Mouse (Mus musculus) A20 (cell line): ENCODE data around the gene Zbtb21.
"Not testable (repeated sequence)": the region's sequence is repeated elsewhere in the genome, so short reads cannot be mapped to it uniquely, and the experiment has no call there.

ENCODE experiments used
- DNase-seq: peaks from one replicate; pipeline ENCODE4 v3.0.0-alpha.2; 2011; ENCODE audit warnings: low read depth, low spot score

Zbtb21 gene

DNA sequence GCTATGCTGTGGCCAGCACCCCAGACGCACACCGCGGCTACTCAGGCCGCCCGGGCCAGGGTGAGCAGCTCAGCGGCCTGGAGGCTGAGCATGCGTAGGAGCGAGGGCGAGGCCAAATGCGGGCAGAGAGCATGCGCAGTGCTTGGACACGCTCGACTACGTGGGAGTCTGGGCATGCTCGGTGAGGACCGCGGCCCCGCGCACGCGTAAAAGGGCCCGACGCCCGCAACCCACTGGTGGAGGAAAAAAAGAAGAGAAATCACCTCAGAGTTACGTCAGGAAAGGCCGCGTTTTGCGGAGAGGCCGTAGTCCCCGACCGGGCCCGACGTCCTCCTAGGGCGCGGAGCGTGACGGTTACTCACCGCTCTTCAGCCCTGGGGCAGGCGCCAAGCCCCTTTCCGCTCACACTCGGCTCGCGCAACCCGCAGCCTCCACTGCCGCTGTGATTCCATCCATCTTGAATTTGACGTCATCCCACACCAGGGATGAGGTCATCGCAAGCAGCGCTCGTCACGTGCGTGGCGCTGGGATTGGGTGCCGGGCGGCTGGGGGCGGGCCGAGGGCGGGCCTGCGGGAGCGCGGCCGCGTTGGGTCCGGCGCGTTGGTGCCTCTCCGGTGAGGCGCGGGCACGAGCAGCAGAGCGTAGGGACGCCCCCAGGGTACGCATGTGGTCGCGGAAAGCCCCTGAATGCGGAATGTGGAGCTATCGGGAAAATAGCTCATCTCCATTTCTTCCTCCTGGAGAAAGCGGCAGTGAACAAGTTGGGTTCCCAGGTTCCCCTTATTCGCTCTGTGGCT is at the start of gene Zbtb21, which contains the start of gene C2cd2:
Zbtb21 (minus strand) TSS at position 472 of the 798 bp plus-strand sequence.
C2cd2 (minus strand) TSS at position 448 of the 798 bp plus-strand sequence.
- peak; percentile 97 for DNase-seq

DNA sequence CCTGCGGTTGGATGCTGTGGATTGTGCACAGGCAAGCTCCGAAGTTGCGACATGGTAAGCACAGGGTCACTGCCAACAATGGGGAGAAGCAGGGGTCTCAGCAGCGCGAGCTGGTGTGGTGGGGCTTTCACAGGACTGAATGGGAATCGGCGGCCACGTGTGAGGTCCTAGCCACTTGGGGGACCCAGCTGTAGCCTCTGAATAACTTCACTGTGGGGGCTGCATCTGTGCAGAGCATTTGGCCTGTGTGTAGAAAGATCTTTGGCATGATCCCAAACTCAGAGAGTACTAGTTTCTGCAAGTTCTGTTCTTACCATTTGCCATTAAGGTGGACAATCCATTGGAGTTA is 34.9 kb upstream of the Zbtb21 start:
- DNase-seq = not testable (repeated sequence)

DNA sequence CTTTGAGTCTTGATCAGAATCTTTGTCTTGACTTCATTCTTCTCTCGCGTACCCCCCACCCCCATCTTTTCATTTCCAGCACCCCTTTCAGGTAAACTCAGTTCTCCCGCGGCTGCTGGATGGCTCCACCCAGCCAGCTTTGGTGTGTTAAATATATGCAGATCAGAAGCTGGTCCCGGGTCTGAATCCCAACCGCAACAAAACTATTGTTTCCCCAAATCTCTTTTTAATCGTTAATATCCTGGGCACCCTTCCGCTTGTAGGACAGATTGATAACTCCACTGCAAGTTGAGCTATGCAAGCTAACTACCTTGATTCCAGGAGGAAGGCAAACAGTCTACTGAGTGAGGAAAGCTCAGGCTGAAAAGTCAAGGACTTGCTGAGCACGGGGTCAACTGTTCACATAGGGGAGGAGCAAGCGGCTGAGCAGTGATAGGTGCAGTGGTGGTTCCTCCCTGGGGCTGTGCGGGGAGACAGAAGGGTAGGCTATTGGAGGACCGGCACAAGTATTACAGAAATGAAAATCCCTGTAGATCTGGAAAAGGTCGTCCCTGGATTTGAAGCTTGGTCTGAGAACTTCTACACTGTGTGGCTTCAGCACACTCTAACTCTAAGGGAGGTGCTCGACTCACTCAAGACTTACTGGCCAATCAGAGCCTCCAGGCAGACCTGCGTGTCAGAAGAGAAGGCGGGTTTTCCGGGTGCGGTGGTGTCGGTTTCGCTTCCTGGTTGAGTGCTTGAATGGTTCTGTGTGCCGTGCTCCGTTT is 34.4 kb upstream of the Zbtb21 start, which contains the start of gene B230307C23Rik:
B230307C23Rik (plus strand) TSS at position 700 of the 767 bp plus-strand sequence.
- peak; percentile 97 for DNase-seq

DNA sequence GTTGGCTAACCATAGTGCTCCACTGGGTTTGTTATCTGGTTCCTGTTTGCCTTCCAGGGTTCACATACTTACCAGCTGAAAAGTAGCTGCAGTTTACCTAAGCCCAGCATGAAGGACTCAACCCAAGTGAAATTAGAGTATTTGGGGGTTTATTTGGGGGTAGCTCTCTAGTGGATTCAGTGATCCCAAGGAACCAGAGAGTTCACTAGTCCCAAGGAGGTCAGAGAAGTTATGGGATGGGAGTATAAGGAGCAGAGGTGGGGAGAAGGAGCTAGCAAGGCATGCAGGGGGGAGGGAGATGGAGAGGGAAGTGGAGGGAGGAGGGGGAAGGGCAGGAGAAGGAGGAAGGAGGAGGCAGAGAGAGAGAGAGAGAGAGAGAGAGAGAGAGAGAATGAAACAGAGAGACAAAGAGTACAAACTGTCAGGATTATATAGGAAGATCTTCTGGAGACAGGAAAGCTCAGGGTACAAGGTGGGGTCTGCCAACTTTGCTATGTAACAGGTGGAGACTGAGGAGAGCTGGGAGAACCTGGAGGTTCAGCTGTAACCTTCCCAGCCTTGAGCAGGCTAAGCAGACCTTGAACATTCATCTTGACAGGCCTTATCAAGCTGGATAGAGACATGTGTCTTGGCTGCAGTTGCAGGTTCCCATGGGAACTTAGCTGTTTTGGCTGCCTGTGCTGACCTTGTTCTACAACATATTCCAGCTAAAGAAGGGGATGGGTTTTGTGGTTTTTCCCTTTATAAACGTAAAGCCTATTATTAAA is 33.6 kb upstream of the Zbtb21 start:
- DNase-seq = no peak

DNA sequence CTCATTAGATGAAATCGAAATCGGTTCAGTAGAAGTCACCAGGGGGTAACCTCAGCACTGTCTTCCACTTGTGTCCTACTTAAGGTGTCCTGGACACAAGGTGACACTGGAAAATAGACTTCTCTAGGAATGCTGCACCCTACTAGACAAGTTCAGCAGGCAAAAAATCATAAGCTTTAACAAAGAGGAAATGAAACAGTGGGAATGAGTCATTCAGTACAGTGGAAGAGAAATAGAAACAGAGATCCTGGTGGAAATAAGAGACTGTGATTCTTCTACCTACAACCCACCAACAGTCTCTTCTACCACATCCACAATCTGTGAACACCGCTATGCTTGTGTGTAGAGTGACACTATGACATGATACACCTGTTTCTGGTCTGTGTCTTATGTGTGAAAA is 30.1 kb upstream of the Zbtb21 start:
- DNase-seq = peak; percentile 46

DNA sequence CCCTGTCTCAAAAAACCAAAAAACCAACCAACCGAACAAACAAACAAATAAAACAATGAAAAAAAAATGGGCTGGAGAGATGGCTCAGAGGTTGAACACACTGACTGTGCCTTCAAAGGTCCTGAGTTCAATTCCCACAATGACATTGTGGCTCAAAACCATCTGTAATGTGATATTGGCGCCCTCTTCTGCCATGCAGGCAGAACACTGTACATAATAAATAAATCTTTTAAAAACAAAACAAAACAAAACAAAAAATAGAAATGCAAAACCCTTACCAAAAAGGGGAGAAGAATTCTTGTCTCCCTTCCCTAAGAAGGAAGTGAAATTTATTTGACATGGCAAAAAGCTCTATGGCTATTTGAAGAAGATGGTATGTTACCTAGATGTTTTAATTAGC is 29.1 kb upstream of the Zbtb21 start:
- DNase-seq = peak; percentile 58

DNA sequence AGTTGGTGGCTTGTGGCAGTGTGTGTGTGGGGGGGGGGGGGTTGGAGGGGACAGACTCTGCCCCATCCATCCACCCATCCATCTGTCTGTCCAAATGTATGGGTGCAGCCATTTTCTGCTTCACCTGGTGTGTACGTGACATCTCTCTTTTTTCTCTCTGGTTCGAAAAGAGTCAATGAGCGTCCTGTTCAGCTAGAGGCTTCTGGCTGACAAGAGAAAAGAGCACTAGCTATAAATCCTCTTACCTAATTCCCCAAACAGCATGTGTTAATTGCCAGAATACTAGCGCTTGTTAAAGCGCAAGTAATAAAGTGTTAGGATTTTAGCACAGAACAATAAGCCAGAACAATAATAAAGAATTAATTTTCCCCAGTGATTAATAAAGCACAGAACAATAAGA is 22.2 kb upstream of the Zbtb21 start:
- DNase-seq = no peak

DNA sequence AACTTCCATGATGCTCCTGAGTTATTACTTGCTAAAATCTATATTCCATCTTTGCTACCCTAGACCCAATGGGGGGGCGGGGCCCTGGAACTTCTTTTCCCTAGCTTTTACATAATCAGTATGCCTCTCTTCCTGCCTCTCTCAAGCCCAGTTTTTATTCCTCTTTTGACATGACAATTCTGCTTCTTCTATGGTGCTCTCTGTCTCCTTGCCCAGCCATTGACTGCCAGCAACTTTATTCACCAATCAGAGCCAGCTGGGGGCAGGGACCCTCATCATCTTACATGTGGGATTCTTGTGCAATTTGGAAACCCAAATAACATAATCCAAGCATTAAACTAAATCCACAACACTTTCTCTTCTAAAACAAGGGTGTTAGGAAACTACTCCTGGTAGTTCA is 18.9 kb upstream of the Zbtb21 start:
- no peak for DNase-seq

DNA sequence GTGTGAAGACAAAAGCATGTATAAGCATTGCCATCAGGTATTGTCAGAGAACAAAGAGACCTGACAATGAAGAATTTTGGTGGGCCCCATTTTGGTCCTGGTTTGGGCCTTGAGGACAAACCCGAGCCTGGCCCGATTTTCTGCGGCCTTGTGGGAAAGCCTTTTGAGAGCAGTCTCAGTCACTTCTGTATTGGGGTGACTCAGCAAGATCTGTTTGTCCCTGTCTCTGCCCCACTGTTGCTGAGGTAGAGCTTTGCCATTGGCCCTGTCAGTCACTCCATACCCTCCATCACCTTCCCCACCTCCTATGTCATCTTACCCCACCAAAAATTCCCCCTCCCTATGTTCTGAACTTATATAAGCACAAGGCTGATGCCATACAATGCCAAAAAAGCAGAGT is 15.3 kb upstream of the Zbtb21 start:
- no peak for DNase-seq

DNA sequence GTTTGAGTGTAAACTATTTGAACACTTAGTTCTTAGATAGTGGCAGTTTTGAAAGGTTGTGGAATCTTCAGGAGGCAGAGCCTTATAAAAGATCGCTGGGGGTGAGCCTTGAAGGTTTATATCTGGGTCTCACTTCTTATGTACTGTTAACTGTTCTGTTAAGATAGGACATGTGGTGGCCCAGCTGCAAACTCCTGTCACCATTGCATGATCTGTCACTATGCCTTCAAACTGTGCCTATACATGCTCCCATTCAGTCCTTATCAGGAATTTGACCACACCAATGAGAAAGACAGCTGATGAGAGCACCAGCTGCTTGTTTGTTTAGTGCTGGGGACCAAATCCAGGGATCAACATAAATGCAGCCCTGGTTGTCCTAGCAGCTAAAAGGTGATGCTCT is 14.9 kb upstream of the Zbtb21 start:
- DNase-seq = no peak

DNA sequence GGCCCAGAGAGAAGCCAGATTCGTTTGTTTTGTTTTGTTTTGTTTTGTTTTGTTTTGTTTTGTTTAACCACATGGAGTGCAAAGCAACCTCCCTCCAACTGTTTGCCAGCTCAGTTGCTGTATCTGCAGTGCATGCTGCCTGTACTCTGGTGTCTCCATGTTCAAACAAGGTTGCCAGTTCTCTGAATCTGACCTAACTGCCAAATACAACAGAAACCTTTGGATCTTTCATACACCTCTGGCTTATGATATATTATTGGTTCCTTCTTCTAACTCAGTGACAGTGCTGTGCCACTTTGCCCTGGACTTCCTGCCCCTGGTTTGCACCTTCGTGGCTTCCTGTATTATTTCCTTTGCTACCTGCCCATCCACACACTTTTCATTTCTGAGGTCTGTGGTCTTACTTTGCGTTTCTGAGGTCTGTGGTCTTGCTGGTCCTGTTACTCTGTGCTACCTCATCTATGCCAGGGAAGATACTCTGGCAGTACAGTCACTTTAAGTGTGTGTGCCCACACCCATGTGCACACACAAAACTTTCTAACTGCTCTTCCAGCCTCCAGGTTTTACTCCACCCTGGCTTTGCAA is 1.6 kb upstream of the Zbtb21 start:
- DNase-seq = peak; percentile 21

DNA sequence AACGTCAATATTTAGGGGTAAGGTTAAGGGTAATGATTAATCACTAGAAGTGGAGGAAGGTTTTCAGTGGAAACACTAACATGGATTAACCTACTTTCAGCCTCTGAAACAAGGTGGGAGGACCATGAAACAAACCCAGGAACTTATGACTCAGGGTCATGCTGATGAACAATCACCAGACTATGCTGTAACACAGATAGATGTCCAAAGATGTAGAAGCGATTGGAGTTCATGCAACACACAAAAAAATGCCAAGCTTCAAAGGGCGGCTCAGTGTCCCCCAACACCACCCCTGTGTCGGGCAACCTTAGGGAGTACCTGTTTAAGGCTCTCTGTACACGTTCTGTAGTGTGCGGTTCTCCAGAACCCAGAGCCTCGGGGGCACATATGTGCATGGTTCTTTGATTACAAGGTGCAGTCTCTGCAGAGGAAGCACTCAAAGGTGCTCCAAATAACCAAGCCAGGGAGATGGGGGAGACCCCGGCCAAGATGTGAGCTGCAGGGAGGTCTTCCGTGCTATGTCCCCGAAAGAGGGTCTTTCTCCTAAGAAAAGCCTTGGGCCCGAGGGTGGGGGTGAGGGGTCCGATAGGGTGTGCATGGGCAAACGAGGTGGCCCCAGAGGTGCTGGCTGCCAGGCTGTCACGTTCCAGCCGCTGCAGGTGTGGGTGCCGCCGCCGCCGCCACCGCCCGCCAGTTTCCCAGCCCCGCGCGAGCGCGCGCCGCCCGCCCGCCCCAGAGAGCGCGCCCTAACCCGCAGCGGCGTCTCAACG is 856 bp downstream of the Zbtb21 start:
- no peak for DNase-seq

DNA sequence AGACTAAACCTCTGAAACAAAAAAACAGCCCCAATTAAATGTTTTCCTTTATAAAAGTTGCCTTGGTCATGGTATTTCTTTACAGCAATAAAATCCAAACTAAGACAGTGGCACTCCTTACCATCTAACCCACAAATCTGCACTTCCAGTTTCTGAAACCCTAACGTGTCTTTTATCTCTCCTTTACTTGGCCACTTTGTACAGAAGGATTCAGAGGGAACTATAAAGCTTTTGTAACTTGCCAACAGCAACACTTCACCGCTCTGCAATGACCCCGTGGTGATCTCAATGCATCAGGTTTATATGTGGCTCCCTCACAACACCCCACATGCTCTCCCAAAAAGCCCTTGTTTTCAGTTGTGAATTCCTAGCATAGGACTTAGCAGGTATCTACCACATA is 2.1 kb downstream of the Zbtb21 start:
- no peak for DNase-seq

DNA sequence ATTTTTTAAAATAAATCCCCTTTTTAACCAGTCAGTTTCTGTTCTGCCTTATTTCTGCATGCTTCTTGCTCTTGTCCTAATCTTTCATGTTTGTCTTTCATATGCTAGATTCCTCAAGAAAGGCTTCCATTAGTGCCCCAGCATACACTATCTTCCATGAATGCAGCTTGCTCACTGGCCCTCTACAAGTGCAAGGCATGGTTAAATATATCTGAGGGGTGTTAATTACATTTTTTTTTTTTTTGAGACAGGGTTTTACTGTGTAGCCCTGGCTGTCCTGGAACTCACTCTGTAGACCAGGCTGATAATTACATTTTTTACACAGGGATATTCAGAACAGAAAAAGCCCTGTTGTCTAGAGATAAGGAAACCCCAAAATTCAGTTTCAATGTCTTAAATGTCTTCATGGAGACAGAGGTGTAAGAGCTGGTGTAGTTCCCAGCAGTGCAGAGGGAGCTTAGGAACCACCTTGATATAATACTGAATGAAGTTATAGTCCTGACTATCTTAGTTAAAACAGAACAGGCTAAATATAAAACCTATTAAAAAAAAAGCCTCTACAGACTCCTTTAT is 3.9 kb downstream of the Zbtb21 start:
- no peak for DNase-seq

DNA sequence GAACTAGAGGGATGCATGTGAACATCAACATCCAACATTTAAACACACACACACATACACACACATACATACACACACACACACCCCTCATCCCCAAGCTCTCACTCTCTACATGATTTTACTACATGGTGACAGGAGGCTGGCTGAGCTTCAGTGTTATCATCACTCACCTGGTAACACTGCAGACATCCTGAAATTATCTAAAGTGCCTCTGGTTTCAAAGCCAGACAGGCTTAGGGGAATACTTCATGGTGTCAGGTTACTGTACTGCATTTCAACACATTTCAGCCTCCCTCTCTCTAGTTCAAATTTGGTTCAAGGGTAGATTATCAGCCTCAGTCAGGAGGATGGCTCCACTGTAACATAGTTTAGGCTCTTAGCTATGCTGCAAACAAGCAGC is 4.8 kb downstream of the Zbtb21 start:
- DNase-seq = no peak

DNA sequence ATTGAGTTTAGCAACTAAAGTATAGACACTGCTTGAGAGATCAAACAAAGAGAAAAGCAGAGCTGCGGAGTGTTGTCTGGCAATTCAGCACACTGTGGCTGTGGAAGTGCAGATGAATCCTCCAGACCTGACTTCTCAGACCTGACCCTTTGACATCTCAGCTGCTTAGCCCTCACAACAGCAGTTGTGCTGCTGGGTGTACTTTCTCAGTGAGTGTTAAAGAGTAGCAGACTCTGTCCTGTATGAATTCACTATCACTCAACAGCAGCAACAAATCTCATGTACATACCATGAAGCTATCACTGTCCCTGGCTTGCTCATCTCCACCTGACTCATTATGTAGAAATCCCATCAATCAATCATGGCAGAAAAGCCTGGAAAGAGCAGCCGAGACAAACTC is 6.4 kb downstream of the Zbtb21 start:
- DNase-seq = no peak

DNA sequence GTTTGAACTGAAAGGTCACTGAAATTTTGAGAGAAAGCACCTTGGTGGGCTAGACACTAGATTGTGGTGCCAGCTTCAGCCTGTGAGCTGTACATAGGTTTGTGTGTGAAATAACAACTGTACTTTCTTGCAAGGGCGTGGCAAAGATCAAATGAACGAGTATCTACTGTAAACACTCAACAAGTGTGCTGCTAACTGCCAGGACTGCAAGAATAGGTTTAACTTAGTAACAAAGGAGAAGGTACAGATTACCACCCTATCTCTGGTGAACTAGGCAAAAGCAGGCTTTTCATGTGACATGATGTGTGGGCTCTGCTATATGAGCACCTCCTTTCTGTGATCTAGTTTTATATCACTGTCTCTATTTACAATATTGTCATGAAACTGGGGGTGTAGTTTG is 9.1 kb downstream of the Zbtb21 start:
- DNase-seq = no peak

DNA sequence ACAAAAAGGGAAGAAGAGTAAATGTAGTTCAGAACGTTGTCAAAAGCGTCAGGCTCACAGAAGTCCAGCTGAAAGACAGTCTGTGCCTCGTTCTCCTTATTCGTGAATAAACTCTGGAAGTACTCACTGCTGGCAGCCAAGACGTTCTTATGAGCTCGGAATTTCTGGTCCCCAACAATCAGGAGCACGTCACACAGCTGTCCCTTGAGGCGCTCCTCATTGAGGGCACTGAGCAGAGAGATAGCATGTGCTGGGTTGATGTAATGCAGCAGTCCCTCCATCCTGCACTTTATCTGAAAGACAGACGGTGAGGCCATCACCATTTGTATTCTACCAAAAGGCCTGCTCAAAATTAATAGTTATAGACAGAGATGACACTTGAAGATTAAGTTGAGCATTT is 9.6 kb downstream of the Zbtb21 start:
- DNase-seq = no peak

DNA sequence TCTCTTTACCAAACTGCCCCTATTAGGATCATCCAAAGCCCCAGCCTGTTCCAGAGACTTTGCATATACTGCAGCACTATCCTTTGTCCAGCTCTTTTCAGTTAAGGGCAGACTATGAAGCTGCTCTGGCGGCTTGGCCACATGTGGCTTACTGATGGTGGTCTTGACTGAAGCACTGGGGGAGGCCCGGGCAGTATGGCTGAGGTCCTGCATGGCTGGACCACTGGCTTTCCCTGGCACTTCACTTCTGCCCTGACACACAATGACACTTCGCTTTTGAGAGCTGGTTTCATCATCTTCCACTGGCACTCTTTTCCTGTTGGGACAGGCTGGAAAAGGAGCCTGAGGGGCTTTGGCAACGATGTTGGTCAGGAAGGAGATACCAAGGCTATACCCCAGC is 10.1 kb downstream of the Zbtb21 start:
- no peak for DNase-seq

DNA sequence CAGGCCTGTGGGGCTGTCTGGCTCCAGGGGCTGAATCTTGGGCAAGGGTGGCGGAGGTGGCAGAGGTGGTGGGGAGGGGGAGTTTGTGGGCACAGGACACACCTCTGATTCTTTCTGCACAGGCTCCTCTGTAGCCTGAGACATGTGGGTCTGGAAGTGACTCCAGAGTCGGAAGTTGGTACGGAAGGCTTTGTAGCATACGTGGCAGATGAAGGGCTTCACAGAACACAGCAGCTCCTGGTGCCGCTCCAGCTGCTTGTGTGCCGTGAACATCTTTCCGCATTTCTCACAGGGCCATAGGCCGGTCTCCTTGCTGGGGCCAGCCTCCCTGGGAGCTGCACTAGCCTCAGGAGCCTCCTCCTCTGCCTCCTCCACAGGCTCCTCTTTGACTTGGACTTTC is 12.4 kb downstream of the Zbtb21 start:
- DNase-seq = no peak

DNA sequence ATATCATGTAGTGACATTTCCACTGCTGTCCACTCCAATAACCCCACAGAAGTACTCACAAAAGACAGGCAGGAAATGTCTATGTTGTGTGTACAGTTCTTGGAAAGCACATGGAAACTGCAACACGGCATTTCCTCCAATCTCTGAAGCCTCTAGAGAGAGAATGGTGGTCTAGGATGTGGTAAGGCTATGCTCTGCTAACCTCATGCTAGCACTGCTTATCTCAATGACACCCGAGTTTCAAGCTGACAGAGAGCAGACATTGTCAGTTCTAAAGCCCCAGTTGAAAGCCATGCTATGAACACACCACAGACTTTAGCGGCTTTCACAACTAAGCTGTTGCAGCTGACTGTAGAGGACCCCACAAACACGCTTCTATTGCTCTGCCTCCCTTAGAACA is 13.6 kb downstream of the Zbtb21 start:
- no peak for DNase-seq
